Mouse (Mus musculus) gastrocnemius, postnatal 25 days (tissue): ENCODE measurements around the gene Donson. TPM values are rescaled to one million over a fixed set of nuclear protein-coding genes. Genes with fewer than 3 reads are reported as not detected.

Experiments
- DNase-seq: peaks from one replicate; pipeline ENCODE4 v3.0.0; 2022
- total RNA-seq, 2 experiments: library from RNA; stranded (reverse); gene quantifications; 1 replicate in 1 of 2; 2 replicates in 1 of 2; pipeline ENCODE4 v1.2.3; 2021

Gene Donson
- total RNA-seq, 2 experiments from 2014 or later, result 0.84 to 1.1 TPM

DNA sequence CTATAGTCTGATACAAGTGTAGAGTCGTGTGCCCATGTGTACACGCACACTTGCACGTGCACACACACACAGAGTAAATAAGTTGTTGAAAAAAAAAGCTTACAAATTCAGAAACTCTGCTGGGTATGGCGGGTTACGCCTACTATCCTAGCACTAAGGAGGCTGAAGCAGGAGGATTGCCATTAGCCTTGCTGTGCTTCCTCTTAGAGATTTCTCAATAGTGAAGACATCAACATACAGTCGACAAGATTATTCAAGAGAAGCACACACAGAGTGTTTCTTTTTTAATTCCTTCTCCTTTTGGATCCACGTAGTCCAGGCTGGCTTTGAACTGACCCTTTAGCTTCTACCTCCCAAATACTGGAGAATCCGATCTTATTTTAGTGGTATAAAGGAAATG lies 48.4 kb downstream of the Donson start:
- no peak for DNase-seq

- no peak for DNase-seq
Measured at GRCm38 (mm10) chr16:91639636-91640035, 48.9 kb downstream of the Donson start.

DNA sequence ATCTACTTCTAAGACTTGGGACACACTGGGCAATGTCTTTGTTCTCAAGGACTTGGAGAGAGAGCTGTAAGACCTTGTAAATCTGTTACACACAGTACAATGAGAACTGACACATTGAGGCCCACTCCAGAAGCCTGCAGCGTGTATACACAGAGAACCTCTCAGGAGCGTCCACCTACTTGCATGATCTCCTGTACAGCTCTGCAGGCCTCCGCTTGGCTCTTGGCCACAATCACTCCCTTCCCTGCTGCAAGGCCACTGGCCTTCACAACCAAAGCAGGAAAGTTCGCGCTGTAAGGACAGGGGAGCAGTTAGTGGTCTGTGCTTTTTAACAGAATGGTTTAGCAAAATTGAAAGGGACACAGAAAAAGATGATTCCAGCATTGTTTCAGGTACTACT lies 49.4 kb downstream of the Donson start:
- no peak for DNase-seq

- DNase-seq, result no peak
Measured at GRCm38 (mm10) chr16:91633641-91634040, 54.9 kb downstream of the Donson start.

DNA sequence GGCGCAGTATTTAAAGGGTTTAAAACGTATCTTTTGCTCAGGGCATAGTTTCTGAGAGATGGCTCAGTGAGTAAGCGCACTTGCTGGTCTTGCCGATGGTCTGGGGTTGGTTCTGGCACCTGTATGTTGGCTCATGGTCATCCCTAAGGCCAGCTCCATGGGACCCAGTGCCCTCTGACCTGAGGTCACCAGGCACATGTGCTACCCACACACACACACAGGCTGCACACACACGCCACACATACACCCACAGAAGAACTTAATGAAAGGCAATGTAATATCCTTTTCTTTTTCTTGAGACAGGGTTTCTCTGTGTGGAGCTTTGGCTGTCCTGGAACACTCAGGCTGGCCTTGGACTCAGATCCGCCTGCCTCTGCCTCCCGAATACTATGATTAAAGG lies 55.6 kb downstream of the Donson start:
- no peak for DNase-seq

GRCm38 (mm10) chr16:91632439-91632838 lies 56.1 kb downstream of the Donson start:
- DNase-seq, result no peak

- no peak for DNase-seq
Measured at GRCm38 (mm10) chr16:91630584-91630983, 58.0 kb downstream of the Donson start.

GRCm38 (mm10) chr16:91629749-91630148 lies 58.8 kb downstream of the Donson start:
- DNase-seq, result no peak

DNA sequence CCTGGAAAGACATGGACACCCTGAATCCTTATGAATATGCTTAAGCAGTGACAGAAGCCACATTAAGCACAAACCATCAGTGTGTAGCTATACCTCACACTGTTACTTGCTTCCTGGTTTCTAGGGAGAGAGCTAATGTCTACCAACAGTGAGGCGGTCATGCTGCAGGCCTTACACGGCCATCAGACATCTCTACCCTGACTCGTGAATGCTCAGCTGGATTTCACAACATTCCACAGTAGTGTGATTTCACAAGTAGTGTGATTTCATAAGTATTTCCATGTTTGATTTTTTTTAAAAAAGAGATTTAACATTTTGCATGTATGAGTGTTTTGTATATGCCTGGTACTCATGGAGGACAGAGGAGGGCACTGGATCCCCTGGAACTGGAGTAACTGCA lies 59.9 kb downstream of the Donson start:
- no peak for DNase-seq

DNA sequence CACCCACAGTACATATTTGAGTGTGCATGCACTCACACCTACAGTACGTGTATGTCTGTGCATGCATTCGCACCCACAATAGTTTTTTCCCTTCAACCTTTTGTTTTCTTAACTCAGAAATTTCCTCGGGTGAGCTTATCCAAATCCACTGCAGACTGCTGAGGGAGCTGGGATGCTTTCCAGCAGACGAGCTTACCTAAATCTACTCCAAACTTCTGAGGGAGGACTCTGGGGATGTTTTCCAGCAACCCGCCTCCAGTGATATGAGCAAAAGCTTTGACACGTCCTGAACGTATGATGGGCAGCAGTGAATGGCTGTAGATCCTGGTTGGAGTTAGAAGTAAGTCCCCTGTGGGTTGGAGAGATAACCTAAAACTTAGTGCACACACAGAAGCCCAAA lies 60.7 kb downstream of the Donson start:
- DNase-seq, result no peak

Other genes starting within 250 kb of the Donson start
- gene Ifnar1, start 203.5 kb downstream of the Donson start, total RNA-seq, result 10 to 100 TPM; 11.3 to 15.4 TPM
- 10 to 100 TPM; 50.5 to 71.4 TPM for gene Ifngr2, start 141.7 kb downstream of the Donson start, total RNA-seq
- gene Tmem50b, start 91.0 kb downstream of the Donson start, total RNA-seq, result 10 to 100 TPM; 18.2 to 18.5 TPM
- gene Dnajc28, start 69.7 kb downstream of the Donson start, total RNA-seq, result 10 to 100 TPM; 11.8 to 12.7 TPM
- 10 to 100 TPM; 49.2 to 56.0 TPM for gene Gart, start 41.8 kb downstream of the Donson start, total RNA-seq
- gene Son, start 41.3 kb downstream of the Donson start, total RNA-seq, result 10 to 100 TPM; 89.3 to 90.5 TPM
- gene Cryzl1, start 40.2 kb upstream of the Donson start, total RNA-seq, result 10 to 100 TPM; 12.1 to 20.0 TPM
- 10 to 100 TPM; 55.3 to 60.5 TPM for gene Itsn1, start 40.5 kb upstream of the Donson start, total RNA-seq